In genomic region chr4:99725914-99726451, GRCm38 (mm10) we compare ENCODE assay signal across 26 mouse cellular contexts. TPM values are rescaled to one million over a fixed set of nuclear protein-coding genes. Genes with fewer than 3 reads are reported as not detected.
DNase-seq lines count a peak whose midpoint lies in the region; ATAC-seq and TF ChIP-seq lines count a peak whose summit lies in the region.
"Had no signal": no experiment of that assay in that cellular context is flagged by ENCODE, and none has a peak within 500 bp of the region (broad histone marks: within the 10 kb centered on the region; RNA-seq: fewer than 3 reads in every experiment).

No protein-coding gene starts in this region.

- H3K27me3 ChIP-seq in lung, postnatal 0 days (replicated peaks; ENCODE audit: insufficient read depth, low read length): no peaks in the 10 kb centered on the region
- H3K27me3 ChIP-seq: forebrain, embryonic 13.5 days; heart, embryonic 13.5 days; hindbrain, embryonic 15.5 days; Patski had no signal

- TF ChIP-seq POLR2A in lung, adult 2 months (IDR thresholded peaks at IDR 0.05; ENCODE audit: borderline replicate concordance, extremely low read depth, low read depth, low read length): no peak

- WGBS in lung, postnatal 0 days: 88% methylated on average over 8 of the region's 8 CpGs
- 82% methylated on average over 8 of the region's 8 CpGs for WGBS in lung, adult 2 months

- H3K9me3 ChIP-seq in lung, postnatal 0 days (ENCODE audit: low read length): no peaks in the 10 kb centered on the region
- H3K9me3 ChIP-seq: hindbrain, embryonic 15.5 days had no signal

- H3K9ac ChIP-seq in lung, postnatal 0 days (replicated peaks; ENCODE audit: low read depth): no peak overlapping the region
- H3K9ac ChIP-seq: forebrain, embryonic 13.5 days; heart, embryonic 13.5 days; hindbrain, embryonic 15.5 days had no signal

- H3K4me2 ChIP-seq in lung, postnatal 0 days (replicated peaks; ENCODE audit: low read depth, low read length): no peak overlapping the region
- H3K4me2 ChIP-seq: forebrain, embryonic 13.5 days; heart, embryonic 13.5 days; hindbrain, embryonic 15.5 days had no signal

- no peak for TF ChIP-seq EP300 in lung, postnatal 0 days (IDR thresholded peaks at IDR 0.05)

- peak; percentile 4 for DNase-seq in adrenal gland, postnatal 10 days
- no peak for DNase-seq in adrenal gland, postnatal 36 days
- DNase-seq in lung, postnatal 0 days (ENCODE audit: low spot score): no peak
- DNase-seq in lung, adult 2 months: no peak
- no peak for DNase-seq in kidney, postnatal 25 days
- no peak for DNase-seq in layer of hippocampus, postnatal 10 days (ENCODE audit: low spot score in 2 of 2)
- DNase-seq: adrenal gland, adult 2 months; B cell, adult 2 months; cerebellum, adult 11-12 months; cerebellum, adult 8-10 months; cerebellum, postnatal 10 days; cerebellum, postnatal 36 days; gastrocnemius, postnatal 10 days; gastrocnemius, postnatal 36 days; heart, adult 18-20 months; heart, postnatal 14 days; heart, postnatal 4 days had no signal

- H3K27ac ChIP-seq in lung, postnatal 0 days (ENCODE audit: low read length): no peak overlapping the region
- H3K27ac ChIP-seq: forebrain, embryonic 10.5 days; forebrain, embryonic 13.5 days; heart, embryonic 13.5 days; hindbrain, embryonic 15.5 days had no signal

- peak; percentile 30; the same call in 1 of the 2 replicates for ATAC-seq in lung, postnatal 0 days
- ATAC-seq in common myeloid progenitor, adult 5-6 weeks (replicated peaks; ENCODE audit: low read depth, poor library complexity, severe bottlenecking): peak; percentile 69; the same call in 1 of the 2 replicates
- ATAC-seq in megakaryocyte-erythroid progenitor cell, adult 5-6 weeks (replicated peaks; ENCODE audit: low FRiP score, low TSS enrichment, poor library complexity, severe bottlenecking): 0 out of 2 replicates have a peak, but pooled peaks have one; percentile 52
- ATAC-seq: forebrain, embryonic 13.5 days; forebrain, embryonic 16.5 days; intestine, postnatal 0 days; Patski had no signal

- H3K4me1 ChIP-seq in lung, postnatal 0 days (ENCODE audit: insufficient read depth, low read depth, low read length): no peaks in the 10 kb centered on the region
- H3K4me1 ChIP-seq in lung, adult 2 months (ENCODE audit: control insufficient read depth, insufficient read depth, low read length): no peaks in the 10 kb centered on the region
- H3K4me1 ChIP-seq: forebrain, embryonic 10.5 days; forebrain, embryonic 13.5 days; heart, embryonic 13.5 days; hindbrain, embryonic 15.5 days had no signal

- H3K4me3 ChIP-seq in lung, postnatal 0 days (ENCODE audit: low read depth, low read length): no peak overlapping the region
- no peak overlapping the region for H3K4me3 ChIP-seq in lung, adult 2 months (replicated peaks; ENCODE audit: extremely low read depth, low read depth, low read length)
- H3K4me3 ChIP-seq: forebrain, embryonic 10.5 days; forebrain, embryonic 13.5 days; heart, embryonic 13.5 days; hindbrain, embryonic 15.5 days had no signal

- H3K36me3 ChIP-seq in lung, postnatal 0 days (ENCODE audit: insufficient read depth, low read length): peaks cover 12% of the 10 kb centered on the region; the same call in 1 of the 2 replicates

- TF ChIP-seq CTCF in lung, postnatal 0 days (IDR thresholded peaks at IDR 0.05): no peak
- no peak for TF ChIP-seq CTCF in lung, adult 2 months (IDR thresholded peaks at IDR 0.05; ENCODE audit: insufficient read depth, low read length)

RNA-seq across cellular contexts. Expression of gene Alg6, which starts 10.5 kb away (rescaled TPM):
- total RNA-seq in adrenal gland, postnatal 10 days (2021): 10 to 100 TPM in 1 of 2 experiments, 1 to 10 TPM in 1; 9.8 to 11.8 TPM
- total RNA-seq in adrenal gland, postnatal 36 days (2021): 1 to 10 TPM; 6.1 to 7.6 TPM
- 7.3 and 10.0 TPM in 2 replicates for polyA plus RNA-seq in lung, postnatal 0 days (2015; fragmentation: Nextera tagmentation; extraction: Ambion mirVana)
- polyA plus RNA-seq in lung, adult 2 months (2012; rRNA removed): 1.7 and 4.6 TPM in 2 replicates
- total RNA-seq in common myeloid progenitor, adult 5-6 weeks (2017): 9.9 and 12.3 TPM in 2 replicates
- 13.7 and 26.6 TPM in 2 replicates for total RNA-seq in megakaryocyte-erythroid progenitor cell, adult 5-6 weeks (2014; fragmentation: Nextera tagmentation)
- 15.4 and 18.5 TPM in 2 replicates for total RNA-seq in megakaryocyte-erythroid progenitor cell, adult 5-6 weeks (2017)
- 10 to 100 TPM; 12.9 to 17.1 TPM for total RNA-seq in layer of hippocampus, postnatal 10 days (2021)
